Mouse (Mus musculus) mouse embryonic stem cell (cell line): ENCODE measurements around the gene Itga1.

Experiments used
- in situ Hi-C, 2 experiments: fragments of 300-500 bp; cut with MboI; formaldehyde crosslinking; loops; 1 replicate in 1 of 2; 3 replicates in 1 of 2; pipeline ENCODE4 v1.14.3; 2019 to 2020; ENCODE audit warnings: low sequenced_read_pairs in 2 of 2, low pct_unique_long_range_greater_than_20kb in 1 of 2, mixed read lengths in 1 of 2; ENCODE audit not compliant: unreplicated experiment in 1 of 2

Gene Itga1

DNA sequence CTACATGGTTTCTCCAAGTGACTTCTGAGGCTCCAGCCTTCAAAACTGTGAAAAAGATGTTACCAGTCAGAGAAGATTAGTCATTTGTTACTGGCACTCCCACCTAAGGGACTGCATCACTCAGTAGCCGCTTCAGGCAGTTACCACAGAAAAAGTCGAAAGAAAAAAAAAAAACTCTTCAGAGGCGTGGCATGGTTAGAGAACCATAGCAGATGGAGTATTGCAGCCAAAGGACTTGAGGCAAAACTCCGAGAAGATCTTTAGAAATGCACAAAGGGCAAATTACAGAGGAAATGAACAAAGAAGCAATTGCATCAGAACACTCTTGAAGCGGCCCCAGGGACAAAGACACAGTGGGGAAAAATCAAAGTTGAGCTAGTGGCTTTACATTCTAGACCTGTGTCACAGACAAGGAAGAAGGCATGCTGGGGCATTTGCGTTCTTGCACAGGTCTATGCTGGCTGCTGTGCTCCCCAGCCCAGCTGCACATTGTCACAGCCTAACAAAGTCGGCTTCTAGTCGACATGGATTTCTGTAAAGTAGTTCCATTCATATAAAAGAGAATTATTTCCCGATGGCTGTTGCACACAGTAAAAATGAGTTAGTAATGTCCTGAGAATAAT is 95.4 kb downstream of the Itga1 start:
- in situ Hi-C loops = no loop called here

DNA sequence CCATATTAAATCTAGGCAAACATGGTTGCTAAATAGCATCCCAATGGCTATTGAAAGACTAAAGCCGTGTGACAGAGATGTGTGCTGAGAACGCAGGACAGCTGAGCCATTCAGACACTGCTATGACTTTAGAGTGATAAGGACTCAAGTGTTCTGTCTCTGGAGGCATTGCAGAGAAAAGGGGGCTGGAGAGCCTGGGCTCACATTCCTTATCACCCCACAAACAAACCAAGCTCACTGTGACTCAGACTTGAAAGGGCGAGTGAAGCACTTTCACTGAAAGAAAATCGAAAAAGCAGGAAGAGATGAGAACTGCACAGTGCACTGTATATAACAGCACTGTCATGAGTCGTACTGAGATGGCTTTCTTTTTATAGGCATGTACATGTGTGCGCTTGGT is 96.4 kb downstream of the Itga1 start:
- in situ Hi-C loops = no loop called here

DNA sequence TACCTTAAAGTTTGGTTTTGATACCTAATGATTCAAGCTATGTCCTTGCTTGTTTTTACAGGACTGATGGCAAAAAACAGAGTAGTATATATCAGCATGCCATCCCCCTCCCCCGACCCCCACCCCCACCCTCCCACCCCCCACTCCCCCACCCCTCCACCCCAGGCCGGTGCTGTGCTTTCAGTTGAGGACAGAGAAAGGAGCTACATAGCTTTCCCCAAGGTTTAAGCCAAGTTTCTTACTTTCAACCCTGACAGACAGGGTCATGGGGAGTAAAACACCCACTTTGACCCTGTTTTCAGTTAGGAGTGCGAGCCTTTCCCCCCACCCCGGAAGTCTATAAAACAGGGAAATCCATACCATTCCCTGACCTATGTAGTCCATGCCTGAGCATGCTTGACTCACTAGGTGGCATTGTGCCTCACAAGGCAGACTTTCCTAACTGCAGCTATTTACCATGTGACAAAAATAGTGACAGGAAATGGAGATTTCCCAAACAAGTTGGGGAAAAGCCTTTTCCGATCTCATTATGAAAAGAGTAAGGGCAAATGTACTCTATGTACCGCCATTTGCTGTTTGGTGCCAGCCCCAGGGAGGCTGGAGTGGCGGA is 98.2 kb downstream of the Itga1 start:
- in situ Hi-C loops = no loop called here

DNA sequence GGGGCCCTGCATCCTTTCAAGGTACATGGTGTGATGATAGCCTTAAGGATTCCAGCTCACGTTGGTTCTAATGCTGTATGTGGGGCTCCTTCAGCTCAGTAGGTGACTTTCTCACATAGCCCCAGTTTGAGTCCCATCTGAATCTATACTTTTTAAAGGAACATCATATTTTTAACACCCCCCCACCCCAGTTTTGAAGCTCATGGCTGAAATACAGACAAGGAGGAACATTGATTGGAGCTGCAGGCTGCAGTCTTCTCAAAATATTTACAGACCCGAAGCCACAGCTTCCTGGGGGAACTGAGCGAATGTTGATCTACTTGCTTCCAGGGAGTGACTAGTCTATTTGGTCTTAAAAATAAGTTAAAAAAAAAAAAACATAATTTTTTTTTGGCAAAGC is 98.9 kb downstream of the Itga1 start:
- in situ Hi-C loops = no loop called here

DNA sequence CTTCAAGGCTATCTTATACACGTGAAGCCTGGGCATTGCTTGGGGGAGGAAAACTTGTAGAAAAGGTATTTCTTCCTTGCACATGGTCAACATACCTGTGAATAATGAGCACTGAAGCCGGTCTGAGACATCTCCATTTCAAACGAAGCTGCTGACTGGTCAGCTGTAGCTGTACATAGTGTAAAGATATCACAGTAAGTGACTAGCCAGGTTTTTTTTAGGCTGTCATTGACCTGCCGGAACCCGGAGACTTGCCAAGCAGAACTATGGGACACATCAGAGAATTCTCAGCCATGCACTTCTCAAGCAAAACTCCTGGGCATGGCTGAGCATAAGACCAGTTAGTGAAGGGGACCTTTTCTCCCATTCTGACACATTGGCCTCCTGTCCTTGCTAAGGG is 99.6 kb downstream of the Itga1 start:
- in situ Hi-C loops = no loop called here

GRCm38 (mm10) chr13:114999582-114999981 is 102.2 kb downstream of the Itga1 start:
- in situ Hi-C loops = no loop called here

DNA sequence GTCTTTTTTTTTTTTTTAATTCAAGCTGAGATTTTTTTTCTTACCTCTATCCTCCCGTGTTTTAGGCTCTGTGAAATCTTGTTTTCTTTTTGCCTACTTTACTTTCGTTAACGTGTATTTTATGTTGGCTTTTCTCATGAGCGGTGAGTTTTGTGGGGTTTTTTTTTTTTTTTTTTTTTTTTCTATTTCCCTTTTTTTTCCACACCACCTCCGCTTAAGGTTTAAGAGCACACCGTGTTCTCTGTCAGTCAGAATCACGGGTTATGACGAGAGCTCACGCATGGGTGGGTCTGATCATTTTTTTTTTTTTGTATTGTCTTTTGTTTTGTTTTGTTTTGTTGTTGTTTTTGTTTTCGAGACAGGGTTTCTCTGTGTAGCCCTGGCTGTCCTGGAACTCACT is 103.7 kb downstream of the Itga1 start:
- in situ Hi-C loops = no loop called here

DNA sequence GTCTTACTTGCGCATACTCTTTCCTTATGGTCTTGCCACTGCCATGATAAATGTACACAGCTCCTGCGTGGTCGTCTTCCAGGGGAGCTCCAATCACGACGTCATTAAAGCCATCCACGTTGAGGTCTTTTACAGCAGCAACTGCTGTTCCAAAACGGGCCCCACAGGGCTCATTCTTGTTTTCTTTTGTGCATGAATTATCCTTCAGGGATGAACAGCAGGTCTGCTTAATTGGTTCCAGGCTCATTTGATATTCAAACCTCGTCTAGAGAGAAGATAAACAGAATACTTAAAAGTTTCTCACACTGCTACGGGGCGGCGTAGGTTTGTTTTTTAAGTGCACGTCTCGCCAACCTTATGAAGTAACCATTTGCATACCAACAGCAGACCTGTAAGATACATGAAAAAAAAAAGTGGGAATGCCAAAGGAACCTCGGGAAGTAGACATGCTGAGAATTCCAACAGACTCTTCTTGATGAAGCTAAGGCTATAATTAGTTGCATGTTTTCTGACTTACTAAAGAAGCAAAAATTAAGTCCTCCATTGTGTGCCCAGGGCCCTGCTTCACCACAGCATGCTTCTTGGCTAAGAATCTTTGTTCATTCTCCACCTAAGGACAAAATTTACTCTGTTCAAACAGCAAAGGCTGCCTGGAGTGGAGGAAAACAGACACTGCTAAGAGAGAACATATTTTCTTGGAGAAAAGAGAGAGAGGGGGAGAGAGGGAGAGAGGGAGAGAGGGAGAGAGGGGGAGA is 109.3 kb downstream of the Itga1 start:
- in situ Hi-C loops = no loop called here

- in situ Hi-C loops = no loop called here
Measured at GRCm38 (mm10) chr13:114987668-114988067, 114.1 kb downstream of the Itga1 start.

DNA sequence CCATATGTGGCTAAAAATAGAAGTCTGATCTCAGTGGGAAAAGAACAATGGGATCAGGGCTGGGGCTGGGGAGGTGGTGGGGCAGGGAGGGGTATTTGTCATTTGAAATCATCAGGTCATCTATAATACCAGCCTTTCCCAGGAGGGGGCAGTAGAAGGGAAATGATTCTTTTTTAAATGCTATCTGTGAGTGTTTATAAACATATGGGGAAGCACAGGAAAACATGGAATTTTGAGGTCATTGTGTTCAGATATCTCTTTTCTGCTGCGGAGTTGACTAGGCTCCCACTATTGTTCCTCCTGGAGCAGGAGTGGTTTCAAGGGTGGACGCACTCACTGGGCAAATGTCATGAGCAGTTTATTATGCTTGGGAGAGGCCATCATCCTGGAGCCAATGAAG is 114.6 kb downstream of the Itga1 start:
- in situ Hi-C loops = no loop called here

DNA sequence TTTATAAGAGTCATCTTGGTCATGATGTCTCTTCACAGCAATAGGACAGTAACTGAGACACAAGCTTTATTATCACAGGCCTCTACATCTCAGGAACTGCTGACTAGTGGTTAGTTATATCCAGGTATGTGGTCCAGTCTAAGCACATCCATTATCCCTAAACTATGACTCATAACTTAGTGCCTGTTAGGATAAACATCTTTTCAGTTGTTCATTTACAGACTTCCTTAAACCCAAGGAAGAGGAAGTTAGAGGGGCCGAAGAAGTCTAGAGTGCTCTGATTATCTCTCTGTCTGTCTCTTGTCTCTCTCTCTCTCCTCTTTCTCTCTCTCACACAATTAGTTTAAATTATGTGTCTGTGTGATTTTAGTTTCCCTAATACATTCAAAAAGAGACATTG is 117.1 kb downstream of the Itga1 start:
- in situ Hi-C loops = no loop called here

- in situ Hi-C loops = no loop called here
Measured at GRCm38 (mm10) chr13:114983116-114983515, 118.6 kb downstream of the Itga1 start.

GRCm38 (mm10) chr13:114980831-114981419 is 120.8 kb downstream of the Itga1 start:
- in situ Hi-C loops = no loop called here

DNA sequence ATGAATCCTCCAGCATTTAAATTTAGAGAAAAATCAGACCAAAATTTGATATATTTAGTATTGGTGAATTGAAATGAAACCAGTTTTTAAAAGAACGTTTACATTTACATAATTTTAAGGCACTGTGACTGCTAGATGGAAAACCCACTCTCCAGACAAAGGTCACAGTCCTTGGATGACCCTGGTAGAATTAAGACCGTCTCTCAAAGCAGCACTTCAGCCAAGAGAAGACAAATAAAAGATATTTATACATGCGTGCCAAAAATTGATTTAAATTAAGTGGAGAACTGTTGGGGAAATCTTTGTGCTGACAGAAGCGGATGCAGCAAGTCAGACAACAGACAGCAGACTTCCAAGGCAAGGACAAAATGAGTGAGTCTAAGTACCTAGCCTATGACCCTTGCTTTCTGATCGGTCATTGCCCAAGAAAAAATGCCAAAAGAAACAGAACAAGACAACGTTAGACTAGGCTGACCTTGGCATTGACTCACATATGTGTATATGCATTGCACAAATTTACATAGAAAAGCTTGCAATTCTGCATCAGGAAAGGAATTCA is 127.2 kb downstream of the Itga1 start:
- in situ Hi-C loops = loop anchor here in 1 of 2 experiments (25.0 kb wide), 1 partner anchor 137 kb away; no protein-coding TSS in a partner anchor

- in situ Hi-C loops = loop anchor here in 1 of 2 experiments (25.0 kb wide), 1 partner anchor 135 kb away; no protein-coding TSS in a partner anchor
Measured at GRCm38 (mm10) chr13:114971905-114972304, 129.9 kb downstream of the Itga1 start.

DNA sequence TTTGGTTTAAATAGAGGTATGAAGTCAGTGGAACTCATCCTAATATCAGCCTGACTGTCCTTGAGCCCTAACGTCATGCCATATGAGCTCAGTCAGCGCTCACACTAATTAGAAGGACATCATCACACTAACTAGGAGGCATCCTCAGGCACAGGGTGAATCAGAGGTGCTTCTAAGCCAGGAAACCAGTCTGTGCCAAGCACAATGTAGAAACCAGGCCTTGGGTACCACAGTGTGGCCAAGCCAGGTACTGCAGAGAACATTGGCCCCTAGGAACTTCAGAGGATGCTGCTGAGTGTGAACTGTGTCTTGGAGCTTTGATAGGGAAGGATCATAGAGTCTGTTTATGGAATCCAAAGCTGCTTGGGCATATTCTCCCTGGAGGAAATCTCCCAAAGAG is 137.5 kb downstream of the Itga1 start:
- in situ Hi-C loops = loop anchor here in 1 of 2 experiments (25.0 kb wide), 1 partner anchor 127 kb away; no protein-coding TSS in a partner anchor

GRCm38 (mm10) chr13:114954516-114954915 is 147.2 kb downstream of the Itga1 start:
- in situ Hi-C loops = loop anchor here in 1 of 2 experiments (25.0 kb wide), 1 partner anchor 117 kb away; no protein-coding TSS in a partner anchor

GRCm38 (mm10) chr13:114933541-114933940 is 168.2 kb downstream of the Itga1 start:
- in situ Hi-C loops = no loop called here

DNA sequence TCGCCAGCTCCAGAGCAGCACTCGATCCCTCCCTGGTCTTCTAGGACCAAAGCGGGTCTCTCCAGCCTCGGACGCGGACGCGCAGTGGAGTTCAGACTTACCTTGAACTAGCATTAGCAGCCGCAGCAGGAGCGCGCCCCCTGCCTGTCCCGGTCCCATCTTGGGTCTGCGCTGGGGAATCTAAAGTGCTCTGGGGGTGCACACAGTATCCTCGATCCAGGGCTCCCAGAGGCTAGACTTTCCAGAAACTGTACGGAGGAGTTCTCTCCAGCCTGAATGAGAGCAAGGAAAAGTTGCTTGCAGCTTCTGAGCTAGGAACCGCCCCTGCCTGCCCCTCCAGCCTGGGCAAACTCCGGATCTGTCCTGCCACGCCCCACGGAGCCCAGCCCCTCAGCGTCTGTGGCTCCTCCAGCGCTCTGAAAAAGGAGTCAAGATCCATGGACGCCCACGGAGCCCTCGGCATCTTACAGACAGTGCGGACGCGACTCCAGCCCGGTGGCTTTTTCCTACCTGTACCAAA is 169.9 kb downstream of the Itga1 start, which contains the start of gene Itga2:
Itga2 (minus strand) TSS at position 326 of the 520 bp plus-strand sequence.
- in situ Hi-C loops = no loop called here
